Mouse (Mus musculus) liver, embryonic 14.5 days (tissue): ENCODE data around the gene Nedd1.

Experiments used
- CTCF ChIP-seq: IDR thresholded peaks from 2 replicates; pipeline ENCODE4 v1.5.1; 2016; ENCODE audit warnings: antibody characterized with exemption, low read depth, control low read depth
- EP300 ChIP-seq: IDR thresholded peaks from 2 replicates; pipeline ENCODE4 v1.6.1; 2016; ENCODE audit warnings: antibody characterized with exemption, low read depth

- TF ChIP-seq CTCF: no peak
- TF ChIP-seq EP300: no peak
Measured at GRCm38 (mm10) chr10:92643995-92644394, 78.2 kb downstream of the Nedd1 start.
